Mouse (Mus musculus) kidney, postnatal 25 days (tissue): ENCODE results near the gene Majin.
A peak's percentile ranks its signal among the peaks of the same experiment; 100 is the strongest.

Source experiments
- DNase-seq, 2 experiments: peaks; one replicate each; pipeline ENCODE4 v3.0.0; 2021; ENCODE audit warnings: mixed read lengths in 2 of 2

Majin gene

GRCm38 (mm10) chr19:6184131-6184530 is at the start of gene Majin:
Majin (plus strand) TSS chr19:6184388.
- no peak for DNase-seq

- DNase-seq, result no peak
Observed at GRCm38 (mm10) chr19:6136397-6136796, 47.8 kb upstream of the Majin start.

- DNase-seq, result no peak
Observed at GRCm38 (mm10) chr19:6139701-6140100, 44.5 kb upstream of the Majin start.

GRCm38 (mm10) chr19:6140374-6140677 is 43.9 kb upstream of the Majin start:
- DNase-seq, result no peak

- peak; percentile 91 to 96 for DNase-seq
Observed at GRCm38 (mm10) chr19:6140678-6141393, 43.4 kb upstream of the Majin start, which contains the start of gene Batf2. Batf2 (plus strand) TSS chr19:6140983.

- peak; percentile 88 to 90 for DNase-seq
Observed at GRCm38 (mm10) chr19:6141394-6141749, 42.8 kb upstream of the Majin start, which contains the start of gene Arl2. Arl2 (minus strand) TSS chr19:6141548.

- no peak for DNase-seq
Observed at GRCm38 (mm10) chr19:6144842-6145241, 39.3 kb upstream of the Majin start.

GRCm38 (mm10) chr19:6155174-6155573 is 29.0 kb upstream of the Majin start:
- no peak for DNase-seq

GRCm38 (mm10) chr19:6156372-6156771 is 27.8 kb upstream of the Majin start:
- peak; percentile 60 to 85 for DNase-seq

GRCm38 (mm10) chr19:6157220-6157619 is 27.0 kb upstream of the Majin start:
- DNase-seq, result no peak

- DNase-seq, result peak; percentile 58 to 74
Observed at GRCm38 (mm10) chr19:6163872-6164547, 20.2 kb upstream of the Majin start.

GRCm38 (mm10) chr19:6166750-6167149 is 17.4 kb upstream of the Majin start:
- no peak for DNase-seq

GRCm38 (mm10) chr19:6171215-6171614 is 13.0 kb upstream of the Majin start:
- DNase-seq, result peak; percentile 11 to 63

GRCm38 (mm10) chr19:6174771-6175170 is 9.4 kb upstream of the Majin start:
- no peak for DNase-seq

- no peak for DNase-seq
Observed at GRCm38 (mm10) chr19:6178775-6179174, 5.4 kb upstream of the Majin start.

GRCm38 (mm10) chr19:6181629-6182028 is 2.6 kb upstream of the Majin start:
- DNase-seq, result no peak

- DNase-seq, result no peak
Observed at GRCm38 (mm10) chr19:6182534-6182933, 1.7 kb upstream of the Majin start.

- DNase-seq, result no peak
Observed at GRCm38 (mm10) chr19:6204265-6204664, 20.1 kb downstream of the Majin start.

- DNase-seq, result no peak
Observed at GRCm38 (mm10) chr19:6206716-6207115, 22.5 kb downstream of the Majin start.

- no peak for DNase-seq
Observed at GRCm38 (mm10) chr19:6216046-6216705, 32.0 kb downstream of the Majin start.

- DNase-seq, result no peak
Observed at GRCm38 (mm10) chr19:6218606-6219005, 34.4 kb downstream of the Majin start.

- DNase-seq, result no peak
Observed at GRCm38 (mm10) chr19:6226135-6226534, 41.9 kb downstream of the Majin start, which contains the start of gene Gpha2. Gpha2 (plus strand) TSS chr19:6226380.

GRCm38 (mm10) chr19:6226763-6227162 is 42.6 kb downstream of the Majin start:
- DNase-seq, result no peak

- no peak for DNase-seq
Observed at GRCm38 (mm10) chr19:6227864-6228263, 43.7 kb downstream of the Majin start.
